ENCODE assay signal across 20 mouse cellular contexts in genomic region chr1:127511362-127511761, GRCm38 (mm10).
A peak's percentile ranks its signal among the peaks of the same experiment; 100 is the strongest.
DNase-seq lines count a peak whose midpoint lies in the region; ATAC-seq and TF ChIP-seq lines count a peak whose summit lies in the region.
"Had no signal": no experiment of that assay in that cellular context is flagged by ENCODE, and none has a peak within 500 bp of the region (broad histone marks: within the 10 kb centered on the region; RNA-seq: fewer than 3 reads in every experiment).

No protein-coding gene starts in this region.

- in situ Hi-C loops in CH12.LX (cut with MboI; ENCODE audit: low pct_ligation_motif_present, low pct_unique_long_range_greater_than_20kb, low sequenced_read_pairs): no loop called here

- peak; percentile 54 for TF ChIP-seq EP300 in CH12.LX (IDR thresholded peaks at IDR 0.05; ENCODE audit: low read length)

- H3K9ac ChIP-seq in CH12.LX (ENCODE audit: insufficient read depth, low read depth): no peak overlapping the region
- no peak overlapping the region for H3K9ac ChIP-seq in heart, embryonic 13.5 days
- H3K9ac ChIP-seq in neural tube, embryonic 15.5 days (replicated peaks): no peak overlapping the region
- H3K9ac ChIP-seq: embryonic facial prominence, embryonic 12.5 days; hindbrain, embryonic 15.5 days; intestine, embryonic 15.5 days; kidney, embryonic 15.5 days; liver, embryonic 12.5 days; lung, embryonic 15.5 days; midbrain, embryonic 12.5 days; neural tube, embryonic 12.5 days had no signal

- H3K79me2 ChIP-seq in CH12.LX (replicated peaks; ENCODE audit: control insufficient read depth, extremely low read depth, insufficient read depth, poor library complexity, severe bottlenecking): no peaks in the 10 kb centered on the region

- TF ChIP-seq CTCF in CH12.LX (conservative IDR thresholded peaks at IDR 0.05 in 1 of 2, IDR thresholded peaks at IDR 0.05 in 1 of 2; ENCODE audit: low read depth in 2 of 2, low read length in 2 of 2): no peak

- TF ChIP-seq RAD21 in CH12.LX (IDR thresholded peaks at IDR 0.05; ENCODE audit: low read depth, low read length): no peak

- peaks cover 33 to 70% of the 10 kb centered on the region in 2 experiments for H3K4me1 ChIP-seq in CH12.LX (ENCODE audit: control insufficient read depth in 1 of 2, insufficient read depth in 2 of 2)
- peaks cover 19% of the 10 kb centered on the region for H3K4me1 ChIP-seq in heart, embryonic 13.5 days
- peaks cover 22% of the 10 kb centered on the region for H3K4me1 ChIP-seq in neural tube, embryonic 15.5 days
- H3K4me1 ChIP-seq: embryonic facial prominence, embryonic 12.5 days; intestine, embryonic 15.5 days; kidney, embryonic 15.5 days; liver, embryonic 12.5 days; lung, embryonic 15.5 days had no signal

- no peak for TF ChIP-seq POLR2A in CH12.LX (IDR thresholded peaks at IDR 0.05; ENCODE audit: low read depth, low read length)

- no peaks in the 10 kb centered on the region for H3K27me3 ChIP-seq in CH12.LX (replicated peaks)
- H3K27me3 ChIP-seq in heart, embryonic 13.5 days (replicated peaks): no peaks in the 10 kb centered on the region
- peaks cover 11% of the 10 kb centered on the region; the same call in 1 of the 2 replicates for H3K27me3 ChIP-seq in neural tube, embryonic 15.5 days (replicated peaks)
- H3K27me3 ChIP-seq: embryonic facial prominence, embryonic 12.5 days; hindbrain, embryonic 15.5 days; intestine, embryonic 15.5 days; kidney, embryonic 15.5 days; liver, embryonic 12.5 days; lung, embryonic 15.5 days; midbrain, embryonic 12.5 days had no signal

- H3K27ac ChIP-seq in CH12.LX (ENCODE audit: insufficient read depth, low read depth): no peak overlapping the region
- H3K27ac ChIP-seq in heart, embryonic 13.5 days (replicated peaks): peak overlapping the region; percentile 70
- no peak overlapping the region for H3K27ac ChIP-seq in neural tube, embryonic 15.5 days (replicated peaks)
- H3K27ac ChIP-seq: embryonic facial prominence, embryonic 12.5 days; hindbrain, embryonic 15.5 days; intestine, embryonic 15.5 days; kidney, embryonic 15.5 days; liver, embryonic 12.5 days; lung, embryonic 15.5 days; midbrain, embryonic 12.5 days; neural tube, embryonic 12.5 days had no signal

- peak; percentile 37 to 49 for DNase-seq in heart, adult 18-20 months
- DNase-seq in heart, postnatal 25 days (ENCODE audit: low spot score): no peak
- peak; percentile 42 for DNase-seq in CH12.LX (ENCODE audit: extremely low read depth)
- DNase-seq in spleen, postnatal 36 days (ENCODE audit: low spot score in 2 of 2): peak; percentile 72 to 75
- DNase-seq in c-Kit-positive CD71-positive TER-119-positive erythroid progenitor cells, embryonic 14.5 days (ENCODE audit: low spot score): no peak
- DNase-seq: cerebellum, adult 8-10 months; gastrocnemius, postnatal 10 days; right cerebral cortex, adult 18-20 months; thymus, postnatal 25 days had no signal

- no peak overlapping the region for H3K4me3 ChIP-seq in CH12.LX (replicated peaks in 1 of 3; ENCODE audit: low read depth in 2 of 3, low read length in 2 of 3, poor library complexity in 1 of 3)
- H3K4me3 ChIP-seq in heart, embryonic 13.5 days: no peak overlapping the region
- no peak overlapping the region for H3K4me3 ChIP-seq in neural tube, embryonic 15.5 days (replicated peaks)
- H3K4me3 ChIP-seq: embryonic facial prominence, embryonic 12.5 days; hindbrain, embryonic 15.5 days; intestine, embryonic 15.5 days; kidney, embryonic 15.5 days; liver, embryonic 12.5 days; lung, embryonic 15.5 days; midbrain, embryonic 12.5 days; neural tube, embryonic 12.5 days had no signal

- no peak for ATAC-seq in heart, embryonic 13.5 days (ENCODE audit: extremely low read depth, insufficient number of reproducible peaks, low FRiP score, low TSS enrichment)
- ATAC-seq in neural tube, embryonic 15.5 days (ENCODE audit: low FRiP score): no peak
- ATAC-seq: forebrain, embryonic 14.5 days; intestine, embryonic 15.5 days; liver, embryonic 12.5 days had no signal

- intact Hi-C loops in heart, postnatal 25 days (cut with DNase I): no loop called here

- WGBS in heart, embryonic 13.5 days: 47% methylated on average over 6 of the region's 6 CpGs
- WGBS in neural tube, embryonic 15.5 days: 76% methylated on average over 6 of the region's 6 CpGs

- peak overlapping the region; percentile 5; the same call in 1 of the 2 replicates for H3K4me2 ChIP-seq in CH12.LX (ENCODE audit: insufficient read depth, low read depth, poor library complexity, severe bottlenecking)
- no peak overlapping the region for H3K4me2 ChIP-seq in heart, embryonic 13.5 days
- H3K4me2 ChIP-seq in neural tube, embryonic 15.5 days: no peak overlapping the region
- H3K4me2 ChIP-seq: embryonic facial prominence, embryonic 12.5 days; hindbrain, embryonic 15.5 days; intestine, embryonic 15.5 days; kidney, embryonic 15.5 days; liver, embryonic 12.5 days; lung, embryonic 15.5 days; midbrain, embryonic 12.5 days; neural tube, embryonic 12.5 days had no signal

- peaks cover 0 to 10% of the 10 kb centered on the region in 2 experiments for H3K36me3 ChIP-seq in CH12.LX (replicated peaks in 1 of 2; ENCODE audit: control insufficient read depth in 1 of 2, insufficient read depth in 1 of 2, low read length in 1 of 2)
- no peaks in the 10 kb centered on the region for H3K36me3 ChIP-seq in heart, embryonic 13.5 days
- H3K36me3 ChIP-seq in neural tube, embryonic 15.5 days: no peaks in the 10 kb centered on the region
- H3K36me3 ChIP-seq: embryonic facial prominence, embryonic 12.5 days; hindbrain, embryonic 15.5 days; intestine, embryonic 15.5 days; kidney, embryonic 15.5 days; liver, embryonic 12.5 days; lung, embryonic 15.5 days; neural tube, embryonic 12.5 days had no signal

- H3K9me3 ChIP-seq in CH12.LX (replicated peaks; ENCODE audit: low read length): peaks cover 16% of the 10 kb centered on the region
- peaks cover 8% of the 10 kb centered on the region; the same call in 1 of the 2 replicates for H3K9me3 ChIP-seq in heart, embryonic 13.5 days
- H3K9me3 ChIP-seq in neural tube, embryonic 15.5 days (replicated peaks): no peaks in the 10 kb centered on the region
- H3K9me3 ChIP-seq: embryonic facial prominence, embryonic 12.5 days; hindbrain, embryonic 15.5 days; intestine, embryonic 15.5 days; kidney, embryonic 15.5 days; lung, embryonic 15.5 days; midbrain, embryonic 12.5 days; neural tube, embryonic 12.5 days had no signal

- dilution Hi-C loops in CH12.LX (cut with MboI; ENCODE audit: extremely low pct_ligation_motif_present, extremely low pct_unique_long_range_greater_than_20kb, low sequenced_read_pairs): no loop called here

TF ChIP-seq in CH12.LX, 34 proteins besides CTCF, POLR2A, EP300 and RAD21:
- TF ChIP-seq MEF2A (IDR thresholded peaks at IDR 0.05; ENCODE audit: borderline replicate concordance, low read depth, low read length) (peak; percentile 93), ETS1 (conservative IDR thresholded peaks at IDR 0.05; ENCODE audit: low read depth, low read length) (peak; percentile 44; the same call in 1 of the 2 replicates), TCF12 (IDR thresholded peaks at IDR 0.05; ENCODE audit: low read depth, low read length) (peak; percentile 37; the same call in 1 of the 2 replicates), MAZ (IDR thresholded peaks at IDR 0.05; ENCODE audit: low read depth, low read length) (no peak), BHLHE40 (IDR thresholded peaks at IDR 0.05; ENCODE audit: low read depth, low read length) (peak; percentile 55), MAFK (IDR thresholded peaks at IDR 0.05; ENCODE audit: insufficient replicate concordance, low read length) (no peak)

Comparison
In these comparisons a context has a peak if more than half of its experiments do, and no peak if none do; other contexts are left out.
1. DNase-seq: peak in heart, adult 18-20 months (2 of 2), CH12.LX (single experiment) and spleen, postnatal 36 days (2 of 2); none in heart, postnatal 25 days (single experiment) and c-Kit-positive CD71-positive TER-119-positive erythroid progenitor cells, embryonic 14.5 days (single experiment).